Mouse (Mus musculus) midbrain, embryonic 14.5 days (tissue): ENCODE measurements around the gene Tmem120b. TPM values are rescaled to one million over a fixed set of nuclear protein-coding genes. Genes with fewer than 3 reads are reported as not detected.
A peak's percentile ranks its signal among the peaks of the same experiment; 100 is the strongest.

Experiments
- ATAC-seq: fragments of 200-750 bp; cut with Nextera tagmentation; 2 replicates; pipeline ENCODE4 v1.8.0; 2017; ENCODE audit warnings: moderate number of reproducible peaks, moderate library complexity; ENCODE audit not compliant: low FRiP score, low TSS enrichment
- DNase-seq: peaks from one replicate; pipeline ENCODE4 v3.0.0-alpha.2; 2015
- H3K27ac ChIP-seq: fragments of 300-500 bp; sonication (generic); replicated peaks from 2 replicates; pipeline ENCODE4 v1.5.1; 2014; ENCODE audit warnings: mild to moderate bottlenecking, low read depth, low read length, moderate library complexity
- H3K27me3 ChIP-seq: fragments of 300-500 bp; sonication (generic); 2 replicates; pipeline ENCODE4 v1.6.1; 2014; ENCODE audit warnings: low read length, control low read depth, mixed read lengths; ENCODE audit not compliant: control insufficient read depth, insufficient read depth
- H3K36me3 ChIP-seq: fragments of 300-500 bp; sonication (generic); 2 replicates; pipeline ENCODE4 v1.6.1; 2014; ENCODE audit warnings: low read length, control low read depth; ENCODE audit not compliant: control insufficient read depth, insufficient read depth
- H3K4me1 ChIP-seq: fragments of 300-500 bp; sonication (generic); 2 replicates; pipeline ENCODE4 v1.6.1; 2014; ENCODE audit warnings: mild to moderate bottlenecking, antibody characterized with exemption, low read length, control low read depth; ENCODE audit not compliant: control insufficient read depth, insufficient read depth
- H3K4me2 ChIP-seq: fragments of 300-500 bp; sonication (generic); 2 replicates; pipeline ENCODE4 v1.6.1; 2014; ENCODE audit warnings: mild to moderate bottlenecking, low read length, moderate library complexity
- H3K4me3 ChIP-seq: fragments of 300-500 bp; sonication (generic); replicated peaks from 2 replicates; pipeline ENCODE4 v1.5.1; 2014; ENCODE audit warnings: low read depth, low read length
- H3K9ac ChIP-seq: fragments of 300-500 bp; sonication (generic); replicated peaks from 2 replicates; pipeline ENCODE4 v1.6.1; 2014; ENCODE audit warnings: mild to moderate bottlenecking, low read length, moderate library complexity
- H3K9me3 ChIP-seq: fragments of 300-500 bp; sonication (generic); 2 replicates; pipeline ENCODE4 v1.6.1; 2016; ENCODE audit warnings: low read length, control low read depth, mixed read lengths; ENCODE audit not compliant: control insufficient read depth
- WGBS: fragments of 180-500 bp; shearing (Covaris S2); extraction: QIAGEN DNeasy Blood & Tissue Kit; methylation state at CpG from one replicate; pipeline ENCODE4 v1.1.7; 2014; 5-methylcytosine and 5-hydroxymethylcytosine counted together
- polyA plus RNA-seq: library from polyadenylated mRNA; unstranded; fragments of >200 nt; fragmentation: Nextera tagmentation; extraction: Ambion mirVana; gene quantifications from 2 replicates; pipeline ENCODE4 v1.2.1, GENCODE M21; 2014

Tmem120b gene
- polyA plus RNA-seq, 1 experiment from 2014 or later = 12.7 TPM

DNA sequence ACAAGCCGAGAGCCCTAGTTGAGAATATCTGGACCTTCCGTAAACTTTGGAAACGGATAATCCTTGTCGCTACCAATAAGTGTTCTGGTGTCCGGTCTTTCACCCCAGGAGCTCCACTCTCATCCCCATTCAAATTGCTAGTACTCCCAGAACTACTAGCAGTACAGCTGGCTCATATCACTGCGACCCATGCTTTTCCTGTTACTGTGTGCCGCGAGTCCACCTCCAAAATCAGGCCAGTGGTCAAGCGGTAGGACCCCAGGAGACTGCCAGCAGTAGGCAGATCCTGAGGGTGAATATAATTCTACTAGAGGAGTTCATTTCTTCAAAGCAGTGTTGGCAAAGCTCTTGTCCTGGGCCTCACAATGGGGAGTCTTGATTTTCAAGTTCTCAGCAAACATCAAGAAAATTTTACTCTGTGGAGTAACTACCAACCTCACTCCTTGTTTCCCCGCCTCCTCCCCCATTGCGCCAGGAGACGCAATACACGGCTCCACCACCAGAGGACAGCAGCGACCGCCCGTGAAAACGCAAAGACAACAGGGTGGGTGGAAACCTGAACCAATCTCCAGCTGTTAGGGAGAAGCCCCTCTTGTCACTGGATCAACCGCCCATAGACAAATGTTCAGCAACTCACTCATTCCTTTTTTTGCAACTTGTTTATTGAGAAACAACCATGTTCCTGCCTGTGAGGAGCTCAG lies 65.0 kb downstream of the Tmem120b start:
- 19% methylated on average over 18 of the region's 18 CpGs for WGBS
- no peak for ATAC-seq
- H3K27ac ChIP-seq = peak overlapping the region; percentile 100
- H3K4me3 ChIP-seq = peak overlapping the region; percentile 22
- peaks cover 85% of the 10 kb centered on the region for H3K36me3 ChIP-seq
- H3K9ac ChIP-seq = peak overlapping the region; percentile 100; the same call in 1 of the 2 replicates
- peak; percentile 88 for DNase-seq
- peaks cover 63% of the 10 kb centered on the region for H3K4me1 ChIP-seq
- H3K27me3 ChIP-seq = no peaks in the 10 kb centered on the region
- peak overlapping the region; percentile 100 for H3K4me2 ChIP-seq
- H3K9me3 ChIP-seq = no peaks in the 10 kb centered on the region

DNA sequence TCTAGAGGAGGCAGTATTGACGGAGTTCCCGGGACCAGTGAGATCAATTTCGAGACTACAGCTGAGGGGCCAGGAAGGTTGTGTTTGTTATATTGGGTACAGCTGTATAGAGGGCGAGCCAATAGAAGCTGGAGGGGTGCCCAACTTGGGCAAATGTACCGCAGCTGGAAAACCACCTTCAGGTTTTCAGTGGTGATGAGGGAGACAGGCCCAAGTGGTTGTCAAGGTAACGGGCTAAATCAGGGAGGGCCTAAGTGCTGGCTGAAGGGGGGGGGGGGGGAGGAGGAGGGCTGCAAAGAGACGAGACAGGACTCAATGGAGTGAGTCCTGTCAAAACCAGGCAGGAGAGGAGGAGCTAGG lies 65.5 kb downstream of the Tmem120b start:
- peak; percentile 62 for DNase-seq
- Histone ChIP-seq H3K36me3 (peaks cover 82% of the 10 kb centered on the region), H3K27ac (peak overlapping the region; percentile 100), H3K4me1 (peaks cover 63% of the 10 kb centered on the region), H3K27me3 (no peaks in the 10 kb centered on the region), H3K4me3 (peak overlapping the region; percentile 22), H3K4me2 (peak overlapping the region; percentile 100), H3K9me3 (no peaks in the 10 kb centered on the region), H3K9ac (peak overlapping the region; percentile 100; the same call in 1 of the 2 replicates)
- 12% methylated on average over 7 of the region's 7 CpGs for WGBS
- no peak for ATAC-seq

DNA sequence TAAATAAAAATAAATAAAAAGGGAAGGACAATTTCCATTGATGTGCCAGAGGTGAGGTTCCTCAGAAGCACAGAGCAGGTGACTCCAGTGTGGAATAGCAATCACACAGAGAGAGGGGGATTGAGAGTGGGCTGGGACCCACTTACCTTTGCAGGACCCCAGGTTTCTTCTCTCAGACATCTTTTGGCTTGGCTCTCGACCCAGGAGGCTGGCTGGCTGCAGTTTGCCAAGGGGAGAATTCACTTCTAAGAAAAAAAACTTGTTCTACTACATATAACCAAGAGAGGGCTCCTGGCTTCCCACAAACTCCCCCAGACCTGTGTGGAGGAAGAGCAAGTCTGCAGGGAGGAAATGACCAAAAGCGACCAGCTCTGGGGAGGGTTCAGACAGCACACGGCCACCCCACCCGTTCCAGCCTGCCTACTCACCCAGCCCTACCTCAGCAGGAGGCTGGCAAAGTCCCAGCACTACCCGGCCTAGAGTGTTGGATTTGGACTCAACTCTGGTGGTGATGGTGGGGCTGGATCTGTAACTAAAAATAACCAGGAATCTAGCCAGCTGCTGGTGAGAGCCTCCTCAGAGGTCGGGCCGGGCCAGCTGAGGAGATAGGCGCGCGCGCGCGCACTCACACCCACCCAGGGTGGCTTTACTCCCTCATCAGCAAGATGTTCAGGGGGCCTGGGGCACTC lies 66.1 kb downstream of the Tmem120b start:
- Histone ChIP-seq H3K27ac (peak overlapping the region; percentile 100), H3K9me3 (no peaks in the 10 kb centered on the region), H3K9ac (peak overlapping the region; percentile 100), H3K36me3 (peaks cover 76% of the 10 kb centered on the region), H3K27me3 (no peaks in the 10 kb centered on the region), H3K4me3 (peak overlapping the region; percentile 91), H3K4me2 (peak overlapping the region; percentile 100), H3K4me1 (peaks cover 63% of the 10 kb centered on the region)
- DNase-seq (peak; percentile 33), ATAC-seq (no peak)
- WGBS = 21% methylated on average over 13 of the region's 13 CpGs

DNA sequence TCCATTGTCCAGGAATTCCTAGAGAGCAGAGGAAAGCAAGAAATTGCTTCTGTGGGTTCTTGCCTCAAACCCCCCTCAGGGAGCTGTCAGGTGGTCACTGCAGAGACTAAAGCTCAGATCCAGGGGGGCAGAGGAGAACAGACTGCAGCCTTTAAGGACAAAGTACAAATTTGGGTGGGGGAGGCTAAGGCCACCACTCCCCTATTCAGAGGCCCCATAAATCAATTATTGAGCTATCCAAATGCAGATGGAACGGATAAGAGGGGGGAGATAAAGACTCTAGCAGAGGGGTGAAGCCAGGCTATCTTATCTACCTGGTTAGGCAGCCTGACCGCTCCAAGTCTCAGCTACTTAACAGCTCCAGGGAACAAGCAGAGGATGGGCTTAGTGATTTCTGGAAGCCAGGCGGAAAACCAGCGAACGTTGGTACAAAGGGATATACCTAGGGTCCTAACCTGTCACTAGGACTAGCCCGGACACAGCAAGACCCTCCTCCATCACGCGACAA lies 66.7 kb downstream of the Tmem120b start:
- Histone ChIP-seq H3K4me1 (peaks cover 63% of the 10 kb centered on the region), H3K4me3 (peak overlapping the region; percentile 91), H3K27ac (peak overlapping the region; percentile 100), H3K27me3 (no peaks in the 10 kb centered on the region), H3K36me3 (peaks cover 70% of the 10 kb centered on the region), H3K9ac (peak overlapping the region; percentile 100), H3K4me2 (peak overlapping the region; percentile 100), H3K9me3 (no peaks in the 10 kb centered on the region)
- DNase-seq (peak; percentile 25), ATAC-seq (no peak)
- WGBS = 18% methylated on average over 8 of the region's 8 CpGs

DNA sequence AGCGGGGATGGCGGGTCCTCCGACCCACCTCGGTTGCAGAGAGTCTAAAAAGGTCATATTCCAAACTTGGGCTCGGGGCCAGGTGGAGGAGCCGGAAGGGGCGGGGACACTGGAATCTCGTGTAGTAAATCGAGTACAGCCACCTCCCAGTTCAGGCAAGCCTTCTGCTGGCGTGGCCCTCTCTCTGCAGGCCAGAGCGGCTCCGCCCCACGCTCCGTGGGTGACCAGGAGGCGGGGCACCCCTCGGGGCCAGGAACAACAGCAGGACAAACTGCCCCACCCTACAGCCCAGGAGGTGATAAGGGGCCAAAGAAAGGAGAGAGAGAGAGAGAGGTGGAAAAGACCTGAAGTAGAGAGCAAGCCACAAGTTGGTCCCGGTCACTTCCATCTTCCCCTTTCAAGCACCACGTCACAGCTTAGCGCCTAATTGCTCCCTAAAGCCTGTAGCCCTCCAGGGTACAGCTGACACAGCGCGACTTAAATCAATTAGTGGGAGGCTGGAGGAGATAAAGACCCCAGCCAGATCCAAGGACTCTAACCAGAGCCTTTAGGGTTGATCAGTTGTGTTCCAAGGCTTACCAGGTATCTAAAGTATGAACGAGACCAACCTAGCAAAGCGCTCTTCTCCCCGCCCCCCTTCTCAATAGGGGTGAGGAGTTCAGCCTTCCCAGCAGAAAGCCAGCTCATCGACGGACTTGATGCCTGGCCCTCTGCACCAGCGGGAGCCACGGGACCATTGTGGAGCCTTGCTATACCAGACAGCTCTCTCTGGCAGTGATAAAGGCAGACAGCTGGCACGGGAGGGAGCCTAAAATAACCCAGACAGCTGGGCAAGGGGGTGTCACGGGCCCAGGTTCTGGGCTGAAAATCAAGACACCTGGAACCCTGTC lies 67.5 kb downstream of the Tmem120b start:
- Histone ChIP-seq H3K4me3 (peak overlapping the region; percentile 91), H3K36me3 (peaks cover 62% of the 10 kb centered on the region), H3K27me3 (no peaks in the 10 kb centered on the region), H3K4me2 (peak overlapping the region; percentile 100), H3K4me1 (peaks cover 63% of the 10 kb centered on the region), H3K27ac (peak overlapping the region; percentile 100), H3K9ac (peak overlapping the region; percentile 100), H3K9me3 (no peaks in the 10 kb centered on the region)
- DNase-seq = peak; percentile 67
- ATAC-seq = no peak
- 3% methylated on average over 30 of the region's 30 CpGs for WGBS

DNA sequence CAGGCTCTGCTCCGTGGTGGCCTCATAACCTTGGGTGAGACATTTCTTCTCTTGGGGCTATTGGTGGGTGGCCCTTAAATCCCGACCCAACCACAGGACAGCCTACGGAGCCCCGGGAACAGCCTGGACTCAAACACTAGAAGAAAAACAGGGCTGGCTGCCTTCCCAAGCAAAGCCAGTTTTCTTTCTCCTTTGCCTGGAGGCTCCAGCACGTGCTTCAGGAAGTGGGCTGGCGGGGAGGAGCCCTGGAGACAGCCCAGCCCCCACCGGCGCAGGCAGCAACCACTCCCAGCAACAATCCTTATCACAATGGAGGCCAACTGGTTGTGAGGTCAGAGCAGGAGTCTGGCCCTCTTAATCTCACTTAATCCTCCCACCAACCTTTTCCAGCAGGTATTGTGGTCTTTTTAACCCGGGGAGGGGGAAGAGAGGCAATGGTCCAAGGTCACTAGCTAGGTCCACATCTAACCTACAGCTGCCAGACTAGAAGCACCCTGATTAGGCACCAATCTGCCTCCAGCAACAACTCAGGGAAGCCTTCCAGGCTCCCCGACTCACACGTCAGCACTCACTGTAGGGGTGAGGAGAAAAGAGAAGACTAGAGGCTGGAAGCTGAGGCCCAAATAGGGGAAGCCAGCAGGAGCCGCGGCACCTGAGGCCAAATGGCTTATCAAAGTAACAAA lies 68.3 kb downstream of the Tmem120b start:
- no peaks in the 10 kb centered on the region for H3K27me3 ChIP-seq
- peaks cover 55% of the 10 kb centered on the region for H3K36me3 ChIP-seq
- H3K4me3 ChIP-seq = peak overlapping the region; percentile 91
- ATAC-seq (no peak), DNase-seq (peak; percentile 86)
- H3K9ac ChIP-seq = peak overlapping the region; percentile 100
- no peaks in the 10 kb centered on the region for H3K9me3 ChIP-seq
- peak overlapping the region; percentile 100 for H3K27ac ChIP-seq
- H3K4me2 ChIP-seq = peak overlapping the region; percentile 100
- peaks cover 63% of the 10 kb centered on the region for H3K4me1 ChIP-seq
- WGBS = 3% methylated on average over 13 of the region's 13 CpGs

DNA sequence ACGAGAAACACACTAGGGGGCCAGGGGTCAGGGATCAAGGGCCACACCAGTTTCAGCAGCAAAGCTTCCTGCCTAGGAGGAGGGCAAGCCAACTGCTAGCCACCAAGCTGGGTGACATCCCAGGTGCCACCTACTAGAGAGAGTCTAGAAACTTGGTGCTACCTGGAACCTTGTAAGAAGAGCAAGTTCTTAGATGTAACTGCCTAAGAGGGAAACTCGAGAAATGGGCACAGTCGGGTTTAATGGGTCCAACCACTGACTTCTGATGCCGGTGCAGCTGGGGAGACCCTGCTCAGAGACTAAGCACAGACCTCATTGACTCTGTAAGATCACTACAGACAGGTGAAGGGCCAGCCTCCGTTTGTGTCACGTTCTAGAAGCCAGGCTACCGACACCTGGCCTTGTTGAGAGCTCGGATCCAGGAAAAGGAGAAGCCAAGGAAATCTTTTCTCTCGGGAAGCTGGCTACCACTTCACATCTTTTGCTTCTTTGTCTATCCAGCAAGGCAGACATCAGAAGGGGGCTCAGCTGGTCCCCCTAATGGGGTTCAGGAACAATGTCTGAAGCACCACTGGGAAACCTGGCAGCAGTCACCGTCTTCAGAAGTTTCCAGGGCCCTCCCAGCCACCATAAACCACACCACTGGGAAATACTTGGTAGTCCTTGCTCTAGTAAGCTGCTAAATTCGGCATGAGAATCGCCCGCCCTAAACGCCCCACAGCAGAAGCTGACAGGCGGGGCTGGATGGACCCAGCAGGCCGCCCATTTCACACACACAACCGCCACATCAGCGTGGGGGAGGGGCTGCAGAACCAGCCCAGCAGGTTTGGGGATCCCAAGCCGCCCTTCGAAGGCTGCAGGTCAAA lies 69.1 kb downstream of the Tmem120b start:
- Histone ChIP-seq H3K4me2 (peak overlapping the region; percentile 100), H3K4me3 (peak overlapping the region; percentile 91), H3K36me3 (peaks cover 50% of the 10 kb centered on the region), H3K4me1 (peaks cover 55% of the 10 kb centered on the region), H3K27me3 (no peaks in the 10 kb centered on the region), H3K27ac (peak overlapping the region; percentile 100), H3K9ac (peak overlapping the region; percentile 100), H3K9me3 (no peaks in the 10 kb centered on the region)
- ATAC-seq = no peak
- 1% methylated on average over 20 of the region's 20 CpGs for WGBS
- DNase-seq = peak; percentile 81
